In the genomic region with DNA sequence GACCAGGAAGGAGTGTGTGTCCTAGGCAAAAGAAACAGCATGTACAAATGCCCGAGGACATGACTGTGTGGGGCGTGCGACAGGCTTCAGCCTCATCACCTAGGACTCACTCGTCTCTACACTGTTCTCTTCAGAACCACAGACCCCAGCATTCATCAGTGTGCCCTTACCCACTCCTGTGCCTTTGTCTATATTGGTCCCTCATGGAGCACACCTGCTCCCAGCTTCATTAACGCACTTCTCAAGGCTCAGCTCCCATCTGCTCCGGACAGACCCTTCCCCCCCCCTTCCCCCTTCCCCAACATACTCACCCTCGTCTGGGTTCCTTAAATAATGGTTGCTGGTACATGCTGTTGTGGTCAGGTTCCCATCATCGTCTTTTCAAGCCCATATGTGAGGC, we compare ENCODE assay signal across 9 mouse cellular contexts. TPM values are rescaled to one million over a fixed set of nuclear protein-coding genes. Genes with fewer than 3 reads are reported as not detected.
DNase-seq lines count a peak whose midpoint lies in the region; ATAC-seq lines count a peak whose summit lies in the region.
"Had no signal": no experiment of that assay in that cellular context is flagged by ENCODE, and none has a peak within 500 bp of the region (broad histone marks: within the 10 kb centered on the region; RNA-seq: fewer than 3 reads in every experiment).

No protein-coding gene starts in this region.

- ATAC-seq in liver, embryonic 11.5 days (replicated peaks; ENCODE audit: low FRiP score), result 0 out of 2 replicates have a peak, but pooled peaks have one; percentile 11
- peak; percentile 57 for ATAC-seq in forebrain, embryonic 11.5 days (replicated peaks; ENCODE audit: low FRiP score)
- no peak for ATAC-seq in intestine, embryonic 16.5 days
- no peak for ATAC-seq in neural tube, embryonic 13.5 days (ENCODE audit: low read depth)

- peak overlapping the region; percentile 84 for H3K9ac ChIP-seq in liver, embryonic 11.5 days (ENCODE audit: low read depth, low read length)
- H3K9ac ChIP-seq in forebrain, embryonic 11.5 days (ENCODE audit: low read length), result no peak overlapping the region
- 0 out of 2 replicates have a peak overlapping the region, but pooled peaks have one; percentile 76 for H3K9ac ChIP-seq in intestine, embryonic 16.5 days (ENCODE audit: low read depth, low read length)
- H3K9ac ChIP-seq in neural tube, embryonic 13.5 days, result no peak overlapping the region

- H3K4me2 ChIP-seq in liver, embryonic 11.5 days, result peak overlapping the region; percentile 99
- no peak overlapping the region for H3K4me2 ChIP-seq in forebrain, embryonic 11.5 days (ENCODE audit: low read depth, low read length, severe bottlenecking)
- H3K4me2 ChIP-seq in intestine, embryonic 16.5 days (ENCODE audit: low read depth, low read length), result peak overlapping the region; percentile 98
- peak overlapping the region; percentile 75; the same call in 1 of the 2 replicates for H3K4me2 ChIP-seq in neural tube, embryonic 13.5 days

- H3K36me3 ChIP-seq in liver, embryonic 11.5 days (ENCODE audit: control insufficient read depth, insufficient read depth, low read length), result peaks cover 11% of the 10 kb centered on the region
- H3K36me3 ChIP-seq in forebrain, embryonic 11.5 days (ENCODE audit: control insufficient read depth, insufficient read depth, low read length), result no peaks in the 10 kb centered on the region
- H3K36me3 ChIP-seq in intestine, embryonic 16.5 days (ENCODE audit: control insufficient read depth, insufficient read depth, low read length), result no peaks in the 10 kb centered on the region
- H3K36me3 ChIP-seq in neural tube, embryonic 13.5 days, result no peaks in the 10 kb centered on the region

- no peak for DNase-seq in liver, embryonic 11.5 days (ENCODE audit: low spot score)
- DNase-seq in liver, result no peak
- no peak for DNase-seq in forebrain, embryonic 11.5 days (ENCODE audit: low spot score)
- no peak for DNase-seq in spleen, postnatal 36 days (ENCODE audit: low spot score in 2 of 2)
- DNase-seq in layer of hippocampus, adult 11-12 months (ENCODE audit: low spot score), result no peak
- DNase-seq in embryo, embryonic 9.5 days (ENCODE audit: extremely low spot score), result no peak
- DNase-seq: thymus, postnatal 4 days had no signal

- no peaks in the 10 kb centered on the region for H3K9me3 ChIP-seq in liver, embryonic 11.5 days (ENCODE audit: control insufficient read depth, low read length)
- H3K9me3 ChIP-seq in forebrain, embryonic 11.5 days (ENCODE audit: control insufficient read depth, low read length), result no peaks in the 10 kb centered on the region
- H3K9me3 ChIP-seq in intestine, embryonic 16.5 days (ENCODE audit: control insufficient read depth, low read length), result no peaks in the 10 kb centered on the region
- no peaks in the 10 kb centered on the region for H3K9me3 ChIP-seq in neural tube, embryonic 13.5 days

- 63% methylated on average over 8 of the region's 8 CpGs for WGBS in liver, embryonic 11.5 days
- WGBS in forebrain, embryonic 11.5 days, result 61% methylated on average over 8 of the region's 8 CpGs
- WGBS in intestine, embryonic 16.5 days, result 58% methylated on average over 8 of the region's 8 CpGs
- WGBS in neural tube, embryonic 13.5 days, result 44% methylated on average over 8 of the region's 8 CpGs

- H3K4me3 ChIP-seq in liver, embryonic 11.5 days (ENCODE audit: low read depth, low read length), result peak overlapping the region; percentile 71
- H3K4me3 ChIP-seq in forebrain, embryonic 11.5 days (ENCODE audit: low read depth, low read length), result no peak overlapping the region
- H3K4me3 ChIP-seq in intestine, embryonic 16.5 days (ENCODE audit: low read length), result peak overlapping the region; percentile 66
- no peak overlapping the region for H3K4me3 ChIP-seq in neural tube, embryonic 13.5 days

- peaks cover 32% of the 10 kb centered on the region for H3K4me1 ChIP-seq in liver, embryonic 11.5 days (replicated peaks; ENCODE audit: control insufficient read depth, insufficient read depth, low read length)
- peaks cover 6% of the 10 kb centered on the region; the same call in 1 of the 2 replicates for H3K4me1 ChIP-seq in forebrain, embryonic 11.5 days (replicated peaks; ENCODE audit: control insufficient read depth, insufficient read depth, low read length)
- H3K4me1 ChIP-seq in intestine, embryonic 16.5 days (ENCODE audit: control insufficient read depth, insufficient read depth, low read length), result peaks cover 12% of the 10 kb centered on the region; the same call in 1 of the 2 replicates
- peaks cover 15% of the 10 kb centered on the region for H3K4me1 ChIP-seq in neural tube, embryonic 13.5 days (replicated peaks)

- H3K27ac ChIP-seq in liver, embryonic 11.5 days (ENCODE audit: low read depth, low read length), result peak overlapping the region; percentile 87
- H3K27ac ChIP-seq in forebrain, embryonic 11.5 days (ENCODE audit: low read depth, low read length), result no peak overlapping the region
- peak overlapping the region; percentile 87 for H3K27ac ChIP-seq in intestine, embryonic 16.5 days (ENCODE audit: low read length)
- peak overlapping the region; percentile 46; the same call in 1 of the 2 replicates for H3K27ac ChIP-seq in neural tube, embryonic 13.5 days (replicated peaks)

- no peaks in the 10 kb centered on the region for H3K27me3 ChIP-seq in liver, embryonic 11.5 days (replicated peaks; ENCODE audit: control insufficient read depth, insufficient read depth, low read length)
- H3K27me3 ChIP-seq in forebrain, embryonic 11.5 days (ENCODE audit: control insufficient read depth, insufficient read depth, low read length), result no peaks in the 10 kb centered on the region
- no peaks in the 10 kb centered on the region for H3K27me3 ChIP-seq in intestine, embryonic 16.5 days (replicated peaks; ENCODE audit: control insufficient read depth, insufficient read depth, low read length)
- H3K27me3 ChIP-seq in neural tube, embryonic 13.5 days, result peaks cover 7% of the 10 kb centered on the region

RNA-seq across cellular contexts. Expression of a gene that starts 1.0 kb away (rescaled TPM):
- 10.9 and 12.0 TPM in 2 replicates for polyA plus RNA-seq in liver, embryonic 11.5 days (2014; fragmentation: Nextera tagmentation; extraction: Ambion mirVana)
- polyA plus RNA-seq in forebrain, embryonic 11.5 days (2014; fragmentation: Nextera tagmentation; extraction: Ambion mirVana), result 3.8 and 4.4 TPM in 2 replicates
- 18.7 and 19.8 TPM in 2 replicates for polyA plus RNA-seq in intestine, embryonic 16.5 days (2015; fragmentation: Nextera tagmentation; extraction: Ambion mirVana)
- 0.74 and 1.4 TPM in 2 replicates for polyA plus RNA-seq in neural tube, embryonic 13.5 days (2015; fragmentation: Nextera tagmentation; extraction: Ambion mirVana)

Comparison
In these comparisons a context has a peak if more than half of its experiments do, and no peak if none do; other contexts are left out.
1. ATAC-seq: peak in liver, embryonic 11.5 days (single experiment) and forebrain, embryonic 11.5 days (single experiment); none in intestine, embryonic 16.5 days (single experiment) and neural tube, embryonic 13.5 days (single experiment).
2. H3K4me3 ChIP-seq: peak in liver, embryonic 11.5 days (single experiment) and intestine, embryonic 16.5 days (single experiment); none in forebrain, embryonic 11.5 days (single experiment) and neural tube, embryonic 13.5 days (single experiment).
3. H3K9ac ChIP-seq: peak in liver, embryonic 11.5 days (single experiment) and intestine, embryonic 16.5 days (single experiment); none in forebrain, embryonic 11.5 days (single experiment) and neural tube, embryonic 13.5 days (single experiment).